Mouse (Mus musculus) CD4-positive helper T cell, adult 2 months (primary cell): ENCODE data around the gene Catsper1.
"Not testable (repeated sequence)": the region's sequence is repeated elsewhere in the genome, so short reads cannot be mapped to it uniquely, and the experiment has no call there.

Experiments
- DNase-seq: peaks from one replicate; pipeline ENCODE4 v3.0.0-alpha.2; 2012; ENCODE audit warnings: low read depth, missing footprints, low spot score

The Catsper1 gene

DNA sequence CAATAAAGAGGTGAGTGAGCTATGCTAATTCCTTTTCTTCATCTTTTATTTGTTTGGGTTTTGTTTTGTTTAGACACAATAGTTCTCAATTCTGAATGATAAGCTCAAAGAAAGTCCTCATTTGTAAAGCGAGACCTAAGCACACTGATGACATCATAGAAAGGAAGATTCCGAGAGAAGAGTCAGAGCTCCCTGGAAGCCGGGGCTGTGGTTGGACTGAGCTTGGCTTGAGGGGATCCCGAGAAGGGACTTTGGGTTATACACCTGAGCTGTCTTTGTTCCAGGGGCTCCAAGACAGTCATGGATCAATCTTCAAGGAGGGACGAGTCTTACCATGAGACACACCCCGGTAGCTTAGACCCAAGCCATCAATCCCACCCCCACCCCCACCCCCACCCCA, at the start of gene Catsper1:
Catsper1 (plus strand) TSS at position 301 of the 400 bp plus-strand sequence.
- no peak for DNase-seq

DNA sequence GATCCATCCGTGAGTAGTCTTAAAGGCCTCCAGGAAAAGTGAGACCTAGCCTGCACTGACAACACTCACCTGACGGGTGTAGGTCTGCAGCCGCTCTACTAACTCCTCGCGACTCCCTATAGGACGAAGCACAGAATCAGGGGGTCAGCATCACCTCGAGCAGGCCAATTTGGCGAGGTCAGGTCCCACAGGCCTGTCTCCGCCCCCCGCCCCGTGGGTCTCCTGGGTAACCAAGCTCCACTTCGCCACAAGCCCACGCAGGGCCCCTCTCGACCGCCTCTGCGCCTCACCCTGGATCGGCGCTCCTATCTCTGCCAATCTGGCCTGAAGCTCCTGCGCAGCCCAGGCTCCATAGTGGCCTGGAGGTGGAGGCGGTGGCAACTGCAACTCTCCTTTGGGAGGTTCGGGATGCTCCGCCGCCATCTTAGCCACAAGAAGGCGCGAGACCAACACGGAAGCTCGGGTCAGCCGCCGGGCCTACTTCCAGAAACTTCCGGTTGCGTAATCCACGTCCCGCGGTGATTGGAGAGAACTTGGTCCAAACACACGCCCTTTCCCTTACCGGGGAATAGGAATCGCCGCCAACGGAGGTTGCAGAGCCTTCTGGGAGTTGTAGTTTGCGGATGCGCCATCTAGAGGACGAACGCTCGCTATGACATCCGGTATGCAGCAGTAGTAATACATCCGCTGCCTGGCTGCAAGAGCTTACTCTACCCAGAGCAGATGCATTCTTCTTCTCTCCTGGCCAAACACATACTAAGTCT, 40.4 kb upstream of the Catsper1 start, which contains the start of gene Sf3b2:
Sf3b2 (minus strand) TSS at position 484 of the 764 bp plus-strand sequence.
- DNase-seq = peak; percentile 99

DNA sequence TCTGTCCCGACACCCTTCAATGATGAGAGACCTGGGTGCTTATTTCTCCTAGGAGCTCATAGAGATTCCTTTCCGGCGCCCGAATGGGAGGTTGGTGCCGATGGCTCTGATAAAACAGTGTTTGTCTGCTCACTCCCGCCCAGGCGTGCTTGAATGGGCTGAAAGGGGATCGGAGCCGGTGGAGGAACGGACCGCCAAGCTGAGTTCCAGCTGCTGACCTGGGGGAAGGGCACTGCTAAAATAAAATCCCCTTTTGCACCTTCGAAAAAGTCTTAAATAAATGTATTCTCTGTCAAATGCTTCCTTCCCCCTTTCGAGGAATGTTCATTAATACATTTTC, 39.8 kb upstream of the Catsper1 start:
- DNase-seq = no peak

DNA sequence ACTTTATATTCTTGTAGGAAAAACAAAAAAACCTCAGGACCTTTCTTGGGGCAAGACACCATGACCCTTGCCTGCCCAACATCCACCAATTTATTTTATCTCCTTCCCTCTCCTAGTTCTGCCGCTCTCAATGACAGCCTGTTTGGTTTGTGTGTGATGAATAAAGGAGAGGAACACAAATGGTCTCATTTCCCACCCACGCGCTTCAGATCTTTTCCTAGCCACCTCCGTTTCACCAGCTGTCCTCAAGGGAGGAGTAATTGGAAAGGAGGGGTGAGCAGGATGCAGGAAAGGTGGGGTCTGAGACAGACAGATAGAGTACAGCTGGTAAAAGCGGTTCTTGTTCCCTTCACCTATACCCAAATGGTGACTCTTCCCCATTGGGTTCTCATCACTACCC, 38.9 kb upstream of the Catsper1 start:
- DNase-seq = no peak

DNA sequence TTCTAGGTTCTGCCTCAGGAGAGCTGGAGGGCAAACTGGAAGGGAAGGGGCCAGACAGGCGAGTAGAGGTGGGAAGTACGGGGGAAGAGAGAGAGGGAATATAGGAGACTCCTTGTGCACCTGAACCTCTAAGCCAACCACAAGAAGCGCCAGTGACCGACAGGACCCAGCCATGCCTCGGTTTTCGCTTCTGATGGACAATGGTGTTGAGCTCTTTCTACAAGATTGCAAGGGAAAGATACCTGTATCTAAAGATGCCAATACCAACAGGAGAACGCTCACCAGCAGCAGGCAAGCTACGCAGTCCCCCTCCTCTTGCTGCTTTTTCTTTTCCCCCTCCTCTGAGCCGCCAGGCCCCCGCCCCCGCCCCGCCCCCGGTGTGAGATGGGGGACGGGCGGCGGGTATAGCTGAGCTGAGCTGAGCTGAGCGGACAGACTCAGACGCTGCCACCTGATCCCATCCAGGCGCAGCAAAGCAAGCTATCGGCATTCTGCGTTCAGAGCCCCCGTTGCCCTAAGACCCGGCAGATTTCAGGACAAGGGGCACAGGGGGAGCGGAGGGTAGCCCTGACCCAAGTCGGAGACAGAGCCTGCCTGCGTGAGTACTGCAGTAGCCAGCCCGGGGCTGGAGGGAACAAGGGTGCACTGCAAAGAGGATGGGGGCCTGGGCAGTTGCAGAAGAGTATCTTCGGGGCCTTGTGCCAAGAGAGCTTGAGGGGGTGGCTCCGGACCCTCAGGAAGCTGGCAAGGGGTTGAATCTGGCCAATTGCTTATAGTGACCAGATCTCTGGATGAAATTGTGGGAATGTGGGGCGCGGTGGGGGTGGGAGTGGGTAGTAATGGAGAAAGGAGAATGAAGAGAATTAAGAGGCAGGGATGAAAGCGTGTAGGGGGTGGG, 37.4 kb upstream of the Catsper1 start, which contains the start of gene Gal3st3:
Gal3st3 (plus strand) TSS at position 429 of the 898 bp plus-strand sequence.
- no peak for DNase-seq

DNA sequence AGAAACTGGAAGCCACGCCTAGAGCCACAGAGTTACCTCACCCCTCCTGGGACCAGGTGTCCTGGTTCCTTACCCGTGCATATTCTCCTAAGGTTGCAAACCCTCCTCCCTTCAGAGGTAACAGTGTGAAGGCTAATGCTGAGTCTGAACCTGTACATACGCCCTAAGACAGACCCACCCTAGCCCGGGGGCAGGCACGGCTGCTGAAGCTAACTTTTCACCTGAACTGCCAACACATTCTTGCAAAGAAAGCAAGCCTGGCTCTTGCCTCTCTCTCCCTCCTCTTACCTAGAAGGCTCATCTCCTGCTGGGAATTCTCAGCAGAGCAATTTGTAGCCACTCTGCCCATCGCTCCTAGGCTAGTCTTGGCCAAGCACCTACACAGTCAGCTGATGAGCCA, 35.0 kb upstream of the Catsper1 start:
- DNase-seq = no peak

DNA sequence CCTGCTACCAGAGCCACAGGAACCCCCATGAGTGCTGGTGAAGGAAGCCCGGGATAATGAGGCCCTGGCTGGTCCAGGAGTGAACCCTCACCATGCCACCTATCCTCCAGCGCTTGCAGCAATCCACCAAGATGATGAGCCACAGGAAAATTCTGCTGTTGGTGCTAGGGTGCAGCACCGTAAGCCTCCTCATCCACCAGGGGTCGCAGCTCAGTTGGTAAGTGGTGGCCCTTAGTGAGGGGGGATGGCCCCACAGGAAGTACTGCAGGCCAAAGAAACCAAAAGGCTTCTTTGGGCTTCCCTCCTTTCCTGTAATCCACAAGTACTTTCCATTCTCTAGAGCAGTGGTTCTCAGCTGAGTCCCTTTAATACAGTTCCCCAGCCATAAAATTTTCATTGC, 33.1 kb upstream of the Catsper1 start:
- DNase-seq = peak; percentile 70

DNA sequence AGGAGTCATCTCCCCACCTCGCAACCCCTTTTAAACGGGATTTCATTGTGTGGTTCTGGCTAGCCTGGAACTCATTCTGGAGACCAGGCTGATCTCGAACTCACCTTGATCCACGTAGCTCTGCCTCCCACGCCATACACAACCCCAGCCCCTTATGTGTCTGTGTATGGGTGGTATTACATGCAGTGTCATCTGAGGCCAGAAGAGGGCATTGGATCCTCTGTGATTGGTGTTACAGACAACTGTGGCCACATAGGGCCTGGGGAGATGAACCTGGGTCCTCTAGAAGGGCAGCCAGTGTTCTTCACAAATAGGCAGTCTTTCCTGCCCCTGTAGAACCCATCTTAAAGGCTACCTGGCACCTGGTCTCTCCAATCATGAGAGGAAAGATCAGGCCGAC, 29.3 kb upstream of the Catsper1 start:
- no peak for DNase-seq

DNA sequence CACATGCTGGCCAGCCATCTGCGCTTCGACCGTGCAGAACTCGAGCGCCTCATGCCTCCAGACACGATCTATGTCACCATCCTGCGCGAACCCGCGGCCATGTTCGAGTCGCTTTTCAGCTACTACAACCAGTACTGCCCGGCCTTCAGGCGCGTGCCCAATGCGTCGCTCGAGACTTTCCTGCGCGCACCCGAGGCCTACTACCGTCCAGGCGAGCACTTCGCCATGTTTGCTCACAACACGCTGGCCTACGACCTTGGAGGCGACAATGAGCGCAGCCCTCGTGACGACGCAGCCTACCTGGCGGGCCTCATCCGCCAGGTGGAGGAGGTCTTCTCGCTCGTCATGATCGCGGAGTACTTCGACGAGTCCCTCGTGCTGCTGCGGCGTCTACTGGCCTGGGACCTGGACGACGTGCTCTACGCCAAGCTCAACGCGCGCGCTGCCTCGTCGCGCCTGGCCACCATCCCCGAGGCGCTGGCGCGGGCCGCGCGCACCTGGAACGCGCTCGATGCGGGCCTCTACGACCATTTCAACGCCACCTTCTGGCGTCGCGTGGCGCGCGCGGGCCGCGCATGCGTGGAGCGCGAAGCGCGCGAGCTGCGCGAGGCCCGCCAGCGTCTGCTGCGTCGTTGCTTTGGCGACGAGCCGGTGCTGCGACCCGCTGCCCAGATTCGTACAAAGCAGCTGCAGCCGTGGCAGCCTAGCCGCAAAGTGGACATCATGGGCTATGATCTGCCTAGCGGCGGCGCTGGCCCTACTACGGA, 28.4 kb upstream of the Catsper1 start:
- peak; percentile 54 for DNase-seq

DNA sequence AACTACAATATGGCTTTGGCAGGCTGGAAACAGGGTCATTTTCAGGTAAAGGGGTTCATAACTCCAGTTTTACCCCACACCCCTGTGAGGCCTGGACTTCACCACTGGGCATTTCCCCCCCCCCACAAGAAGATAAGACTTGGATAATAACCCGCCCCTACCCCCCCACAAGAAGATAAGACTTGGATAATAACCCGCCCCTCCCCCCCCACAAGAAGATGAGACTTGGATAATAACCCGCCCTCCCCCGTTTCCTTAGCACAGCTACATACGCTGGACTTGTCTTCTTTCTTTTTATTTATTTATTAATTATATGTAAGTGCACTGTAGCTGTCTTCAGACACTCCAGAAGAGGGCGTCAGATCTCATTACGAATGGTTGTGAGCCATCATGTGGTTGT, 26.5 kb upstream of the Catsper1 start:
- DNase-seq = peak; percentile 51

DNA sequence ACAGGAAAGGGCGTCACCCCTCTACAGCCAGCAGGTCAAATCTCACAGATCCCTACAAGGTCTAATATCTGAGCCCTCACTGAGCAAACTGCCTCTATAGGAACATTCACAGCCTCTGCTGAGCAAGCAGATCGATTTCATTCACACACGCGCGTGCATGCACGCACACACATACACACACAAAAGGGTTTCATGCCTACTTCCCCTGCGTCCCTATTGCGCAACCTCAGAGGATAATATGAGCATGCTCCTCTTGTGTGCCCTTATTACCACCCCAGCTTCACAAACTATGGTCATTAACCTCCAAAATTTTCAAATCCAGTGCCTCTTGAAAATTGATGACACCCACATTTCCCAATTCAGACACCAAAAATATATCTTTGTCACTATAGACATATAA, 22.4 kb upstream of the Catsper1 start:
- DNase-seq = no peak

DNA sequence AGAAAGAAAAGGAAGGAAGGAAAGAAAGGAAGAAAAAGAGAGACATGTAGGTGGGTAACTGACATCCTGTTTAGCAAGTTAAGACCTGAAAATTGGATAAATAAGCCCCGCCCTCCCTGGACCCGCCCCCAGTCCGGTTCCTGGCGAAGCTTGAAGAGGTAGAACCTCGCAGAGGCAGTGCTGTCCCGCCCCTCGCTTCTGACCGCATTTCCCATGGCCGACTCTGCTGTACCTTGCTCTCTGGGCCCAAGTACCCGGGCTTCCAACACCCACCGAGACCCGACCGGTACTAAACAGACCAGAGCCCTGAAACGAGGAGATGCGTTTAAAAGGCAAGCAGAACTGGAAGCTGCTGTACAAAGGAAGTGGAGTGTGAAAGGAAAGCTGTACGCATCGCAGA, 11.7 kb upstream of the Catsper1 start:
- DNase-seq = peak; percentile 65

DNA sequence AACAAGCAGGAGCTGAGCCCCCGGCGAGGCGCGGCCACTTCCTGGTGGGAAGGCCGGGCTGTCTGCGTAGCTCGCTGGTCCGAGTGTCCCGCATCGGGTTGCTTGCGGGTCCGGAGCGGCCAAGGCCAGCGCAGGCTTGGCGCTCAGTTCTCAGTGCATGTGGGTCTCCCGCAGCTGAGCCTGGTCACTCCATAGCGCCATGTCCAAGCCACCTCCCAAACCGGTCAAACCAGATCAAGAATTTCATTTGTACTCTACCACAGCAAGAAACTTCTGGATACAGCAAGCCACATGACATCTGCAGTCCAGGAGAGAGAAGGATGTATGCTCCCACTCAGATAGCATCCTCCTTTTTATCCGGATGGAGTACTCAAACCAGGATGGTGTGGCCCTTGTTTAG, 7.6 kb upstream of the Catsper1 start:
- DNase-seq = no peak

DNA sequence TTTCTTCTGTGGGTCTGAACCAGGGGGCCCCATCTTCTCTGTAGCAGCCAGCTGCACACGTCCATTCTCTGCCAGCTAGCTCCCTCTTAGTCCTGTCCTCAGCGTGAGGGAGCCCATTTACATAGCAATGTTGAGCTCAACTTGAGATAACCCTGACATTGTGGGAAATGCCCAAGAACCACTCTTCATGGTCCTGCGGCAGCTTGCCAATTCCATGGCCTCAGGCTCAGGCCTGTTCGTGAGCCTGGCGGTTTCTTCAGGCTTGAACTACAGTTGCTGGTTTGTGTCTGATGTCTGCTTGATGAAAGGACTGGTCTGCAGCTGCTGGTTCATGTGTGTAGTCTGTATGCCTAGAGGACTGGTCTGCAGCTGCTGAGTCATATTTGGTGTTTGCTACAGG, 800 bp upstream of the Catsper1 start:
- no peak for DNase-seq

DNA sequence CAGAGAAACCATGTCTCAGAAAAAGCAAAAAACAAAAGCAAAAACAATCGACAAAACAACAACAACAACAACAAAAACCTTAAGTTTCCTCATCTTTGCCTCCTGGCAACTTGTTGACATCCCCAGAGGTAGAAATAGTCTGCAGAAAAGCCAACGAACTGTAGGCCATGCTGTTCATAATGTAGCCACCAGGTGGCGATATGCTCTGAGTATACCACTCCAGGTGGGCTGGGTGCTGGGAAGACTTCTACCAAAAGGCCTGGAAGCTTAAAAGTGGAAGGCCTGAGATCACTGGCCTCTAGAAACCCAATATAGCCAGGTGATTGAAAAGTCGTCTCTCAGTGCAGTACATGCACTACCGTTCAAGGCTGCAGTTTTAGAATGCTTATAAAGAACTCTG, 2.4 kb downstream of the Catsper1 start:
- peak; percentile 74 for DNase-seq

DNA sequence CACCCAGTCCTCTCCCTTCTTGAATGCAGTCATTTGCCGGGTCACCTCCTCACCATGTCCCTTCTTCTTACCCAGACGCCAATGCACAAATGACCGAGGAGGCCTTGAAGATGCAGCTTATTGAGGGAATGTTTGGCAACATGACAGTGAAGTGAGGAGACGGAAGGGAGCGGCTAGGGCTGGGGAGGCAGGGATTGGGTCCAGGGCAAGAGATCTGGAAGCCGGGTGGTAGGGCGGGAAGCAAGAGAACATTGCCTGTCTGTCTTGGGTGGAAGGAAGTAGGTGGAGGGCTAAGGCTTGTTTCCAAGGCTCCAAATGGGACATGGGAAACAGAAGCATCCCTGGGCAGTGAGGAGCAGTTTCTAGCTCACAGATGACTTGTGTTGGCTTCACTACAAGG, 5.8 kb downstream of the Catsper1 start:
- DNase-seq = no peak

DNA sequence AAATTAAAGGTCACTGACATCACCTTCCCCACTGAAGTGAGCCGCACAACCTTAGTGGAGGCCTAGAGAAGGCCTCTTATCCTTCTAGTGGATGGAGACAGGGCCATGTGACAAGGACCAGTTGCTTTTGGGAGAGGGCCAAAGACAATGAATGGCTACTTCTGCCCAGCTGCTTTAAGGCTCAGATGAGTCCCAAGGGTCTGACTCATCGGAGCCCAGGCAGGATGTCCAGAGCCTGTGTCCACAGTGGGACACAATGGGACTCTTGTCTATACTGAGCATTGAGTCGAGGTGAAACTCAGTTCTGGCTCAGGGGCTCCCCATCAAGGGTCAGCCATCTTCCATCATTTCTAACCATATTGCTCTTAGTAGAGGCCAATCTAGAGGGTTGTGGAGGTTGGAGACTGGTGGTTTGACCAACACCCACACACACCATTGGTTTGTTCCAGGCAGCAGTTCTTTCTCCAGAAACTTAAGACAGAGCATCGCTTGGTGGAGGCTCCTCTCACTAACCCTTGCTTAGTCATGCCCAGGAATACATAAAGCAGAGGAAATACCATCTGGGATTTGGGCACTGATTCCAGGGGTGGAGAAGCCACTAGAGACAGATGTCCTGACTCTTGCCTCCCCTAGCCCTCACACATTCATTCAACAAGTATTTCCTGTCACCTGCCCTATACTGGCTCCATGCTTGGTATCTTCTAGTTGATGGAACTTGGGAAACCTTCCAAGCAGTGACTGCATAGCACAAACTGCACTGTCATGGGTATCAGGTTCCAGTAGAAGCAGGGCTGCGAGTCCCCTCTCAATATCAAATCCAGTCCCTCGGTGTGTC, 10.0 kb downstream of the Catsper1 start:
- no peak for DNase-seq

DNA sequence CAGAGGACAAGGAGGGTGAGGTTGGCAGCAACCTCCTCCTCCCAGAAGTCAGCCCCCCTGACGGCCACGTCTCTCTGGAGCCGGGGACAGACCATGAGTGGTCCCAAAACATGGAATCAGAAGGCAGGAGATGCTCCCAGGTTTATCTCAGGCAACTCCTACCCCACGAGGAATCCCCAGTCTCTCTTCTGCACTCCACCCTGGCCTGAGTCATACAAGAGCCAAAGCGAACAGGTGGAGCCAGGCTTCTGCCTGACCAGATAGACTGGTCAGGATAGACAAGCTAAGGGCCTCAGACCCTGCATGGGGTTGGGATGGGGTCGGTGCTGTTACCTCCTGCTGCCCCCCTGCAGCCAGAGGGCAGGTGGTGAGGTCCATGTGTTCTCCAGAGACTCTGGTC, 12.5 kb downstream of the Catsper1 start:
- no peak for DNase-seq

DNA sequence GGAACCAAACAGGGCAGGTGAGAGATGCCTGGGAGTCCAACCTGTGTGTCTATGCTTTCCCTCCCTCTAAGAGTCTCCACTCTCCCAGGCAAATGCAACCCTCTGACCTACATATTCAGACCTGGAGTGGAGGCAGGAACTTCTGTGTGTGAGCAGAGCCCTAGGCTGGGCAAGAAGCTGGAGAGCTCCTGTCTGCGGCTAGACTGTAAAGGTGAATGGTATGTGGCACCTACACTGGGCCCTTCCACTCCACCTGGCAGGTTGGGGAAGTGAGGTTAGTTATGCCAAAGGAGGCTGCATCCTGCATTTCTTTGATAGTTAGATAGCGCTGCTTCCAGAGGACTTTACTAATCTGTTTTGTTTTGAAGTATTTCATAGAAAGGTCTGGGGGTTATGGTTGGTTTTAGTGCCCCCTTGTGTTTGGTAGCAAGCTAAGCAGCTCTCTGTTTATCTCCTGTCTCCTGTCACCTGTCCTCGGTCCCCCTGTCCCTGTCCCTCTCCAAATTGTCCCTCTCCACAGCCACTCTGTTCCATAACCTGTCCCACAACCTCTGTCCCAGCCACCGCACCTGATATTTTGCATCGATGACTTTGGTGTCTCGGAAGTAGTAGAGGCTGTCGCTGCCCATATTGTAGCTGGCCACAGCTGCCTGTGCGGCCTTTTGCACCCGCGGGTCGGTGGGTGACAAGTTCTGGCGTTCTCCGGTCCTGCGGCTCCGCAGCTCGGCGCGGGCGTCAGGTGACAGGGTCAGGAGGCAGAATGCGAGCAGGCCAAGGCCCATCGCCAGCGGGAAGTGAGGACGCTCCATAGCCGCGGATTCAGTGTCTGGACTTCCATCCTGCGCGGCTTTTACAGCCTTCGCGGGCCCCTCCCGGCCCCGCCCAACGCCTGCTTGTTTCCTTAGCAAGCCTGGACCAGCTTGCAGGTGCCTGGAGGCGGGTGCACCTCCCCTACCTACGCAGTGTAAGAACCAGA, 13.3 kb downstream of the Catsper1 start:
- peak; percentile 56 for DNase-seq

DNA sequence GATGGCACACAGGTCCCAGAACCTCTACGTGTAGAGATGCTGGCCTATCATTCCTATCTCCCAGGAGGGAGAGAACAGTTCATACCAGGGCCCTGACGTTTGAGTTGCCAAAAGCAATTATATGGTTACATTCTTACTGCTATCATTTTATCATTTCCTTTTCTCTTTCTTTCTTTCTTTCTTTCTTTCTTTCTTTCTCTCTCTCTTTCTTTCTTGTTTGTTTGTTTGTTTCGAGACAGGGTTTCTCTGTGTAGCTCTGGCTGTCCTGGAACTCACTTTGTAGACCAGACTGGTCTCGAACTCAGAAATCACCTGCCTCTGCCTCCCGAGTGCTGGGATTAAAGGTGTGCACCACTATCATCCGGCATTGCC, 13.9 kb downstream of the Catsper1 start, which contains the start of gene Cst6:
Cst6 (minus strand) TSS at position 73 of the 372 bp plus-strand sequence.
- not testable (repeated sequence) for DNase-seq
